Mouse (Mus musculus): ENCODE data around the gene Epn1. TPM values are rescaled to one million over a fixed set of nuclear protein-coding genes. Genes with fewer than 3 reads are reported as not detected.

The Epn1 gene
- polyA plus RNA-seq, 1 experiment: 68.8 TPM

DNA sequence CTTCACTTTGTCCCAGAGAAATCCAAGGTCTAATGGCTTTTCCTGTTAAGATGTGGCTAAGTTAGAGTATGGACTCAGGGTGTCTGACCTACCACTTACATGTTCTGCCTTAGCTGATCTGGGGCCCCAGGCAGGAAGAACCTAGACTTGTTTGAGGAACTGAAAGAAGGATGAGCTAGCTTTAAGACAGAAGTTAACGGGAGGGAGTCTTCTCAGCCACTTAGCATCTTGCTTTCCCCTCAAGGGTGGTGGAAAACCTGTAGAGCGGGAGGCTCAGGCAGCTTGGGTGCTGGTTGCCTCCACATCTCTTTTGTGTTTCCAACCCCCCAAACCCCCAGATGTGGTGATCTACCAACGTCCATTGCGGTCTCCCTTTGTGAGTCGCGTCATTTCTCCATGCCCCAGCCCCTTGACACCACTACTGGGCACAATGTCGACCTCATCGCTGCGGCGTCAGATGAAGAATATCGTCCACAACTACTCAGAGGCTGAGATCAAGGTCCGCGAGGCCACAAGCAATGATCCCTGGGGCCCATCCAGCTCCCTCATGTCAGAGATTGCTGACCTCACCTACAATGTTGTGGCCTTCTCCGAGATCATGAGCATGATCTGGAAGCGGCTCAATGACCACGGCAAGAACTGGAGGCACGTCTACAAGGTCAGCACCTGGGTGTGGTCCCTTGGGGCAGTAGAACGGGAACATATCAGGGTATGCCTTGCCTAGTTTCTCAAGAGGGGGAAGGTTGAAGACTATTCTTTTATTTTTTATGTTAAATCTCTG, 3.5 kb downstream of the Epn1 start:
- H3K27ac ChIP-seq (ENCODE audit: insufficient read depth, low read length): no peak overlapping the region
- H3K9me3 ChIP-seq (replicated peaks; ENCODE audit: control insufficient read depth, insufficient read depth, low read length, poor library complexity, severe bottlenecking): no peaks in the 10 kb centered on the region
- no peak for TF ChIP-seq EP300 (IDR thresholded peaks at IDR 0.05; ENCODE audit: insufficient read depth, low read depth, low read length)
- no peak for TF ChIP-seq POLR2A (IDR thresholded peaks at IDR 0.05; ENCODE audit: insufficient read depth, low read length)
- TF ChIP-seq CTCF (IDR thresholded peaks at IDR 0.05; ENCODE audit: low read depth, low read length): no peak
- H3K4me3 ChIP-seq (ENCODE audit: low read depth, low read length): no peak overlapping the region
- H3K27me3 ChIP-seq (ENCODE audit: control insufficient read depth, insufficient read depth, low read length, poor library complexity, severe bottlenecking): no peaks in the 10 kb centered on the region
- peaks cover 25% of the 10 kb centered on the region for H3K36me3 ChIP-seq (ENCODE audit: control insufficient read depth, insufficient read depth, low read length, poor library complexity, severe bottlenecking)
- no peak overlapping the region for H3K9ac ChIP-seq (ENCODE audit: low read depth, poor library complexity, severe bottlenecking)
- H3K4me1 ChIP-seq (ENCODE audit: control insufficient read depth, insufficient read depth, low read length): peaks cover 1% of the 10 kb centered on the region

DNA sequence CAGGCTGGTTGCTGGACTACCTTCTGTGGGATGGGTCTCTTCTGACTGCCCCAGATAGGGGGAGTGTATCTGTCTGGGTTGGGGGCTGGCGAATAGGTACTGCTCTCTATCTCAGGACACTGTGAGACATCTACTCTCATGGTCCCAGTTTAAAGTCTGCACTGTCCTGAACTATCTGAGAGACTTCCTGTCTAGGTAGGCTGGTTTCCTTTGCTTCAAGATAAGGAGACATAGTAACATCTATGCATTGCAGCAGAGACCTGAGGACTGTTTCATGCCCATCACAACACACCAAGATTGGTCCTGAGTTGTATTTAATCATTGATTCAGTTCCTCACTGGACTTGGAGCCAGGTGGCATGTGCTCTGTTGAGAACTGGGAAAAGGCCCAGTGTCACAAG, 5.5 kb downstream of the Epn1 start:
- Histone ChIP-seq H3K36me3 (ENCODE audit: control insufficient read depth, insufficient read depth, low read length, poor library complexity, severe bottlenecking) (peaks cover 21% of the 10 kb centered on the region), H3K9ac (ENCODE audit: low read depth, poor library complexity, severe bottlenecking) (no peak overlapping the region), H3K9me3 (replicated peaks; ENCODE audit: control insufficient read depth, insufficient read depth, low read length, poor library complexity, severe bottlenecking) (no peaks in the 10 kb centered on the region), H3K27ac (ENCODE audit: insufficient read depth, low read length) (no peak overlapping the region), H3K27me3 (ENCODE audit: control insufficient read depth, insufficient read depth, low read length, poor library complexity, severe bottlenecking) (no peaks in the 10 kb centered on the region), H3K4me1 (ENCODE audit: control insufficient read depth, insufficient read depth, low read length) (peaks cover 1% of the 10 kb centered on the region), H3K4me3 (ENCODE audit: low read depth, low read length) (no peak overlapping the region)
- TF ChIP-seq CTCF (IDR thresholded peaks at IDR 0.05; ENCODE audit: low read depth, low read length) (no peak), POLR2A (IDR thresholded peaks at IDR 0.05; ENCODE audit: insufficient read depth, low read length) (no peak), EP300 (IDR thresholded peaks at IDR 0.05; ENCODE audit: insufficient read depth, low read depth, low read length) (no peak)

DNA sequence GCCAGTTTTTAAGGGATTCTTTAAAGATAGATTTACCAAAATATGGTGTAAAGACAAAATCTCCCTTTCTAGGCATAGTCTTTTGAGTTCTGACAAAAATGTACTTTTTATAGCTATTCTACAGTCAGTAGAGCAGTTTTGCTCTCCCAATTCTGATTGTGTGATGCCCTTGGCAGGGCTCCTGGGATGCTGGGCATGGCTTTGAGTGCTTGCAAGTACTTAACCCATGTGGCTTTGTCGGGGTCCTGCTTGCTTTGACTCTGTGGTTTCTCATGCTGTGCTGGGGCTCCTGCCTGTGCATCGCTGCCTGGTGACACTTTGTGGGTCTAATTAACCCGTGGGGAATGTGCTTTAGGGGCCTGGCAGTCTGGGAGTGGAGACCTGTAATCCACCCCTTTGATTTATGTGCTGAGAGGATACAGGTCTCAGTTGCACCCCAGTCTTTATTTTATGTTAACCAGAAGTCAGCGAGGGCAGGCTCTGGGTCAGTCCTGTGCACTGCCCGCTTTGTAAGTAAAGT, 6.9 kb downstream of the Epn1 start:
- Histone ChIP-seq H3K36me3 (ENCODE audit: control insufficient read depth, insufficient read depth, low read length, poor library complexity, severe bottlenecking) (peaks cover 21% of the 10 kb centered on the region), H3K27ac (ENCODE audit: insufficient read depth, low read length) (no peak overlapping the region), H3K9me3 (replicated peaks; ENCODE audit: control insufficient read depth, insufficient read depth, low read length, poor library complexity, severe bottlenecking) (no peaks in the 10 kb centered on the region), H3K9ac (ENCODE audit: low read depth, poor library complexity, severe bottlenecking) (no peak overlapping the region), H3K4me1 (ENCODE audit: control insufficient read depth, insufficient read depth, low read length) (peaks cover 1% of the 10 kb centered on the region), H3K27me3 (ENCODE audit: control insufficient read depth, insufficient read depth, low read length, poor library complexity, severe bottlenecking) (no peaks in the 10 kb centered on the region), H3K4me3 (ENCODE audit: low read depth, low read length) (no peak overlapping the region)
- TF ChIP-seq POLR2A (IDR thresholded peaks at IDR 0.05; ENCODE audit: insufficient read depth, low read length): no peak
- no peak for TF ChIP-seq CTCF (IDR thresholded peaks at IDR 0.05; ENCODE audit: low read depth, low read length)

DNA sequence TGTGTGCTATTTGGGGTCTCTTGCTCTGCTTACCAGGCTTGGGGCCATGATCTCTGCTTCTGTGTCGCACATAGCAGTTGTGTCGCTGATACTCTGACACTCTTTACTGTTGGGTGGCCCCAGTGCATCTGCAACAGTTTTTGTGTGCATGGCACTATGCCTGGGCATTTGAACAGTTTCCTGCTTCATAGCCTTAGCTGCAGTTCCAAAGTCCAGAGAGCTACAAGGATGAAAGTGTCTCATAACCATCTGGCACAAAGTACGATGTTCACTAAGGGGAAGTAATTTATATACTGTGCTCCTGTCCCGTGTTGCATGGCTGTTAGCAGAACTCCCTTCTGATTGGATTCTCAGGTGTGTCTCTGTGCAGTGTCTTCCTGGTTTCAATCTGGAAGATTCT, 7.9 kb downstream of the Epn1 start:
- no peaks in the 10 kb centered on the region for H3K27me3 ChIP-seq (ENCODE audit: control insufficient read depth, insufficient read depth, low read length, poor library complexity, severe bottlenecking)
- no peaks in the 10 kb centered on the region for H3K9me3 ChIP-seq (replicated peaks; ENCODE audit: control insufficient read depth, insufficient read depth, low read length, poor library complexity, severe bottlenecking)
- H3K27ac ChIP-seq (ENCODE audit: insufficient read depth, low read length): no peak overlapping the region
- H3K4me3 ChIP-seq (ENCODE audit: low read depth, low read length): no peak overlapping the region
- H3K9ac ChIP-seq (ENCODE audit: low read depth, poor library complexity, severe bottlenecking): no peak overlapping the region
- H3K4me1 ChIP-seq (ENCODE audit: control insufficient read depth, insufficient read depth, low read length): peaks cover 1% of the 10 kb centered on the region
- peaks cover 21% of the 10 kb centered on the region for H3K36me3 ChIP-seq (ENCODE audit: control insufficient read depth, insufficient read depth, low read length, poor library complexity, severe bottlenecking)
- TF ChIP-seq EP300 (IDR thresholded peaks at IDR 0.05; ENCODE audit: insufficient read depth, low read depth, low read length) (no peak), POLR2A (IDR thresholded peaks at IDR 0.05; ENCODE audit: insufficient read depth, low read length) (no peak), CTCF (IDR thresholded peaks at IDR 0.05; ENCODE audit: low read depth, low read length) (no peak)

DNA sequence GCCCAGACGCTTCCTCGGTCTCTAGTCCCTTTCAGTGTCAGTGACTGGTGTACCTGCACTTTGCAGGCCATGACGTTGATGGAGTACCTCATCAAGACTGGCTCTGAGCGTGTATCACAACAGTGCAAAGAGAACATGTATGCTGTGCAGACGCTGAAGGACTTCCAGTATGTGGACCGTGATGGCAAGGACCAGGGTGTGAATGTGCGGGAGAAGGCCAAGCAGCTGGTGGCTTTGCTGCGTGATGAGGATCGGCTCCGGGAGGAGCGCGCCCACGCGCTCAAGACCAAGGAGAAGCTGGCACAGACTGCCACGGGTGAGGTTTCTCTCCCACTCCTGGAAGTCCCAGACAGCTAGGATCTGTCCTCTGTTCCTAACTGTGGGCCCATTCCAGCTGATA, 9.8 kb downstream of the Epn1 start:
- H3K4me3 ChIP-seq (ENCODE audit: low read depth, low read length): no peak overlapping the region
- H3K9ac ChIP-seq (ENCODE audit: low read depth, poor library complexity, severe bottlenecking): no peak overlapping the region
- no peaks in the 10 kb centered on the region for H3K27me3 ChIP-seq (ENCODE audit: control insufficient read depth, insufficient read depth, low read length, poor library complexity, severe bottlenecking)
- no peak for TF ChIP-seq CTCF (IDR thresholded peaks at IDR 0.05; ENCODE audit: low read depth, low read length)
- TF ChIP-seq EP300 (IDR thresholded peaks at IDR 0.05; ENCODE audit: insufficient read depth, low read depth, low read length): no peak
- TF ChIP-seq POLR2A (IDR thresholded peaks at IDR 0.05; ENCODE audit: insufficient read depth, low read length): no peak
- H3K4me1 ChIP-seq (ENCODE audit: control insufficient read depth, insufficient read depth, low read length): no peaks in the 10 kb centered on the region
- H3K27ac ChIP-seq (ENCODE audit: insufficient read depth, low read length): no peak overlapping the region
- H3K9me3 ChIP-seq (replicated peaks; ENCODE audit: control insufficient read depth, insufficient read depth, low read length, poor library complexity, severe bottlenecking): no peaks in the 10 kb centered on the region
- H3K36me3 ChIP-seq (ENCODE audit: control insufficient read depth, insufficient read depth, low read length, poor library complexity, severe bottlenecking): peaks cover 23% of the 10 kb centered on the region

DNA sequence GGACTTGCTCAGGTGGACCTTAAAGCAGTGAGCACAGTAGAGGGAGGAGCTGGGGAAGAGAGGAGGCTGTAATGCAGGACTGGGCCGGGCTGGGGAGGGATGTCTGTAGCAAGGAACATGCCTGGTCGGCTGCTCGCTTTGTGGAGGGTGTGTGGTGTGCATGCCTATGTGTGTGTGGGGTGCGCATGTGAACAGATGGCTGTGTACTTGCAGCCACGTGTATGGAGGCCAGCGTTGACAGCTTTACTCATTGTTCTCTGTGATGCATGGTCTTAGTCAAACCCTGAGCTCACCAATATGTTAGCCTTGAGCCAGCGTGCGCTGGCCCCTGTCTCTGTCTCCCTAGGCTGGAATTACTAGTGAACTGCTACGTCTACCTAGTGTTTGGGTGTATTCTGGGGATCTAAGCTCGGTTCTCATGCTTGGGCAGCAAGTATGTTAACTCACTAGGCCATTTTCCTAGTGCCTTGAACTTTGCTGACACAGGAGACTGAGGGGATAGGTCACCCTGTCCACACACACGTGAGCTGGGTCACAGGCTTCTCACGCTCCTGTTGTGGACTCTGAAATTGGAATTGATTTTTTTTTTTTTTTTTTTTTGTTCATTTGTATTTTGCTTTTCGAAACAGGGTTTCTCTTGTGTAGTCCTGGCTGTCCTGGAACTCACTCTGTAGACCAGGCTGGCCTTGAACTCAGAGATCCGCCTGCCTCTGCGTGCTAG, 11.1 kb downstream of the Epn1 start:
- Histone ChIP-seq H3K27me3 (ENCODE audit: control insufficient read depth, insufficient read depth, low read length, poor library complexity, severe bottlenecking) (no peaks in the 10 kb centered on the region), H3K27ac (ENCODE audit: insufficient read depth, low read length) (no peak overlapping the region), H3K9me3 (replicated peaks; ENCODE audit: control insufficient read depth, insufficient read depth, low read length, poor library complexity, severe bottlenecking) (no peaks in the 10 kb centered on the region), H3K4me1 (ENCODE audit: control insufficient read depth, insufficient read depth, low read length) (no peaks in the 10 kb centered on the region), H3K4me3 (ENCODE audit: low read depth, low read length) (no peak overlapping the region), H3K9ac (ENCODE audit: low read depth, poor library complexity, severe bottlenecking) (no peak overlapping the region), H3K36me3 (ENCODE audit: control insufficient read depth, insufficient read depth, low read length, poor library complexity, severe bottlenecking) (peaks cover 25% of the 10 kb centered on the region)
- no peak for TF ChIP-seq CTCF (IDR thresholded peaks at IDR 0.05; ENCODE audit: low read depth, low read length)
- no peak for TF ChIP-seq POLR2A (IDR thresholded peaks at IDR 0.05; ENCODE audit: insufficient read depth, low read length)
- TF ChIP-seq EP300 (IDR thresholded peaks at IDR 0.05; ENCODE audit: insufficient read depth, low read depth, low read length): no peak

All from ES-Bruce4 (cell line).